9 mouse cellular contexts compared by ENCODE assay signal in genomic region chr13:13523625-13524584, GRCm38 (mm10).
DNase-seq lines count a peak whose midpoint lies in the region; ATAC-seq and TF ChIP-seq lines count a peak whose summit lies in the region.
"Had no signal": no experiment of that assay in that cellular context is flagged by ENCODE, and none has a peak within 500 bp of the region (broad histone marks: within the 10 kb centered on the region; RNA-seq: fewer than 3 reads in every experiment).

No protein-coding gene starts in this region.

- H3K27ac ChIP-seq in forebrain, embryonic 15.5 days (replicated peaks): no peak overlapping the region
- no peak overlapping the region for H3K27ac ChIP-seq in forebrain, embryonic 11.5 days (ENCODE audit: low read depth, low read length)
- H3K27ac ChIP-seq in lung, embryonic 14.5 days (ENCODE audit: low read depth): no peak overlapping the region
- H3K27ac ChIP-seq in hindbrain, embryonic 16.5 days (ENCODE audit: low read depth, low read length): no peak overlapping the region
- H3K27ac ChIP-seq: stomach, embryonic 15.5 days had no signal

- ATAC-seq in forebrain, embryonic 15.5 days (replicated peaks): peak; percentile 46; the same call in 1 of the 2 replicates
- no peak for ATAC-seq in forebrain, embryonic 11.5 days (replicated peaks; ENCODE audit: low FRiP score)
- no peak; the same call in 1 of the 2 replicates for ATAC-seq in lung, embryonic 14.5 days (ENCODE audit: insufficient read depth)
- peak; percentile 57 for ATAC-seq in granulocyte monocyte progenitor cell, adult 5-6 weeks (replicated peaks; ENCODE audit: poor library complexity, severe bottlenecking)
- no peak; the same call in 1 of the 2 replicates for ATAC-seq in hindbrain, embryonic 16.5 days

- WGBS in forebrain, embryonic 15.5 days: 81% methylated on average over 9 of the region's 9 CpGs
- WGBS in forebrain, embryonic 11.5 days: 87% methylated on average over 9 of the region's 9 CpGs
- WGBS in lung, embryonic 14.5 days: 83% methylated on average over 9 of the region's 9 CpGs
- 75% methylated on average over 9 of the region's 9 CpGs for WGBS in hindbrain, embryonic 16.5 days

- H3K27me3 ChIP-seq in forebrain, embryonic 15.5 days: no peaks in the 10 kb centered on the region
- no peaks in the 10 kb centered on the region for H3K27me3 ChIP-seq in forebrain, embryonic 11.5 days (ENCODE audit: control insufficient read depth, insufficient read depth, low read length)
- no peaks in the 10 kb centered on the region for H3K27me3 ChIP-seq in lung, embryonic 14.5 days (ENCODE audit: insufficient read depth, low read length)
- no peaks in the 10 kb centered on the region for H3K27me3 ChIP-seq in hindbrain, embryonic 16.5 days (replicated peaks; ENCODE audit: control insufficient read depth, insufficient read depth, low read length)
- H3K27me3 ChIP-seq: stomach, embryonic 15.5 days had no signal

- H3K9me3 ChIP-seq in forebrain, embryonic 15.5 days: no peaks in the 10 kb centered on the region
- H3K9me3 ChIP-seq in forebrain, embryonic 11.5 days (ENCODE audit: control insufficient read depth, low read length): no peaks in the 10 kb centered on the region
- no peaks in the 10 kb centered on the region for H3K9me3 ChIP-seq in lung, embryonic 14.5 days (ENCODE audit: low read depth, low read length)
- H3K9me3 ChIP-seq in hindbrain, embryonic 16.5 days (ENCODE audit: control insufficient read depth, low read length): no peaks in the 10 kb centered on the region
- H3K9me3 ChIP-seq: stomach, embryonic 15.5 days had no signal

- no peaks in the 10 kb centered on the region for H3K4me1 ChIP-seq in forebrain, embryonic 15.5 days
- H3K4me1 ChIP-seq in forebrain, embryonic 11.5 days (replicated peaks; ENCODE audit: control insufficient read depth, insufficient read depth, low read length): no peaks in the 10 kb centered on the region
- no peaks in the 10 kb centered on the region for H3K4me1 ChIP-seq in lung, embryonic 14.5 days (ENCODE audit: insufficient read depth)
- H3K4me1 ChIP-seq in hindbrain, embryonic 16.5 days (ENCODE audit: control insufficient read depth, insufficient read depth, low read depth, low read length): no peaks in the 10 kb centered on the region
- H3K4me1 ChIP-seq: stomach, embryonic 15.5 days had no signal

- H3K9ac ChIP-seq in forebrain, embryonic 15.5 days (replicated peaks): no peak overlapping the region
- H3K9ac ChIP-seq in forebrain, embryonic 11.5 days (ENCODE audit: low read length): no peak overlapping the region
- no peak overlapping the region for H3K9ac ChIP-seq in lung, embryonic 14.5 days
- H3K9ac ChIP-seq in hindbrain, embryonic 16.5 days (ENCODE audit: low read depth, low read length): no peak overlapping the region
- H3K9ac ChIP-seq: stomach, embryonic 15.5 days had no signal

- no peak overlapping the region for H3K4me3 ChIP-seq in forebrain, embryonic 15.5 days
- no peak overlapping the region for H3K4me3 ChIP-seq in forebrain, embryonic 11.5 days (ENCODE audit: low read depth, low read length)
- no peak overlapping the region for H3K4me3 ChIP-seq in lung, embryonic 14.5 days (ENCODE audit: low read depth, low read length)
- no peak overlapping the region for H3K4me3 ChIP-seq in hindbrain, embryonic 16.5 days (ENCODE audit: low read length)
- H3K4me3 ChIP-seq: stomach, embryonic 15.5 days had no signal

- H3K36me3 ChIP-seq in forebrain, embryonic 15.5 days: no peaks in the 10 kb centered on the region
- no peaks in the 10 kb centered on the region for H3K36me3 ChIP-seq in forebrain, embryonic 11.5 days (ENCODE audit: control insufficient read depth, insufficient read depth, low read length)
- no peaks in the 10 kb centered on the region for H3K36me3 ChIP-seq in lung, embryonic 14.5 days (ENCODE audit: insufficient read depth)
- H3K36me3 ChIP-seq in hindbrain, embryonic 16.5 days (ENCODE audit: control insufficient read depth, insufficient read depth, low read length): no peaks in the 10 kb centered on the region
- H3K36me3 ChIP-seq: stomach, embryonic 15.5 days had no signal

- no peak overlapping the region for H3K4me2 ChIP-seq in forebrain, embryonic 15.5 days (replicated peaks)
- no peak overlapping the region for H3K4me2 ChIP-seq in forebrain, embryonic 11.5 days (ENCODE audit: low read depth, low read length, severe bottlenecking)
- no peak overlapping the region for H3K4me2 ChIP-seq in lung, embryonic 14.5 days
- H3K4me2 ChIP-seq in hindbrain, embryonic 16.5 days (ENCODE audit: low read length): no peak overlapping the region
- H3K4me2 ChIP-seq: stomach, embryonic 15.5 days had no signal

- no peak for DNase-seq in forebrain, embryonic 11.5 days (ENCODE audit: low spot score)
- peak; percentile 25 for DNase-seq in lung, embryonic 14.5 days
- no peak for DNase-seq in lung, postnatal 36 days
- DNase-seq in spleen, postnatal 36 days (ENCODE audit: low spot score in 2 of 2): peak; percentile 72 to 74
- DNase-seq in ovary, adult 18-20 months (ENCODE audit: low spot score): no peak

- TF ChIP-seq CTCF in lung, embryonic 14.5 days (IDR thresholded peaks at IDR 0.05; ENCODE audit: low read depth): no peak

Comparison
In these comparisons a context has a peak if more than half of its experiments do, and no peak if none do; other contexts are left out.
1. ATAC-seq: peak in forebrain, embryonic 15.5 days (single experiment) and granulocyte monocyte progenitor cell, adult 5-6 weeks (single experiment); none in forebrain, embryonic 11.5 days (single experiment), lung, embryonic 14.5 days (single experiment) and hindbrain, embryonic 16.5 days (single experiment).
2. DNase-seq: peak in lung, embryonic 14.5 days (single experiment) and spleen, postnatal 36 days (2 of 2); none in forebrain, embryonic 11.5 days (single experiment), lung, postnatal 36 days (single experiment) and ovary, adult 18-20 months (single experiment).